Mouse (Mus musculus): ENCODE measurements around the gene Gm10272. TPM values are rescaled to one million over a fixed set of nuclear protein-coding genes. Genes with fewer than 3 reads are reported as not detected.

Gm10272 gene
- total and polyA plus RNA-seq, 3 experiments: not detected

- no peaks in the 10 kb centered on the region for H3K79me2 ChIP-seq (ENCODE audit: control insufficient read depth, insufficient read depth, low read length, poor library complexity)
- no peak for DNase-seq (ENCODE audit: low read depth, low spot score)
- no peaks in the 10 kb centered on the region for H3K4me1 ChIP-seq (ENCODE audit: control insufficient read depth in 1 of 2, insufficient read depth in 2 of 2, low read length in 2 of 2)
- H3K27ac ChIP-seq (ENCODE audit: control insufficient read depth, low read depth, low read length): no peak overlapping the region
- no peaks in the 10 kb centered on the region for H3K9me3 ChIP-seq (replicated peaks; ENCODE audit: insufficient read depth, low read length)
- no peaks in the 10 kb centered on the region for H3K36me3 ChIP-seq (ENCODE audit: control insufficient read depth in 1 of 2, insufficient read depth in 2 of 2, low read length in 2 of 2)
- no peaks in the 10 kb centered on the region for H3K27me3 ChIP-seq (ENCODE audit: control insufficient read depth in 1 of 2, insufficient read depth in 2 of 2, low read length in 2 of 2)
- H3K4me3 ChIP-seq (ENCODE audit: control insufficient read depth in 1 of 2, insufficient read depth in 1 of 2, low read depth in 2 of 2, low read length in 2 of 2): no peak overlapping the region
- no peak for TF ChIP-seq ZMIZ1 (IDR thresholded peaks at IDR 0.05; ENCODE audit: low read depth, low read length)
- TF ChIP-seq CTCF (IDR thresholded peaks at IDR 0.05 in 2 of 3, conservative IDR thresholded peaks at IDR 0.05 in 1 of 3; ENCODE audit: control insufficient read depth in 1 of 3, insufficient read depth in 1 of 3, low read depth in 2 of 3, low read length in 3 of 3, poor library complexity in 1 of 3, severe bottlenecking in 1 of 3): no peak
- no peak for TF ChIP-seq CHD1 (IDR thresholded peaks at IDR 0.05; ENCODE audit: low read depth, low read length)
- TF ChIP-seq CHD2 (IDR thresholded peaks at IDR 0.05; ENCODE audit: low read length): no peak
- no peak for TF ChIP-seq POLR2AphosphoS5 (IDR thresholded peaks at IDR 0.05; ENCODE audit: borderline replicate concordance, low read depth, low read length)
- no peak for TF ChIP-seq MAFK (IDR thresholded peaks at IDR 0.05; ENCODE audit: borderline replicate concordance, low read depth, low read length)
- no peak for TF ChIP-seq MAZ (IDR thresholded peaks at IDR 0.05; ENCODE audit: low read depth, low read length)
- no peak for TF ChIP-seq NRF1 (IDR thresholded peaks at IDR 0.05; ENCODE audit: insufficient read depth, low read depth, low read length, poor library complexity, severe bottlenecking)
- no peak for TF ChIP-seq SMC3 (IDR thresholded peaks at IDR 0.05; ENCODE audit: low read depth, low read length)
- no peak for TF ChIP-seq ZNF384 (IDR thresholded peaks at IDR 0.05; ENCODE audit: low read depth, low read length)
- TF ChIP-seq ELF1 (IDR thresholded peaks at IDR 0.05; ENCODE audit: low read depth, low read length): no peak
- TF ChIP-seq GATA1 (IDR thresholded peaks at IDR 0.05; ENCODE audit: low read depth, low read length): no peak
- no peak for TF ChIP-seq MEF2A (IDR thresholded peaks at IDR 0.05; ENCODE audit: extremely low read depth, insufficient replicate concordance, low read depth, low read length, poor library complexity, severe bottlenecking)
- no peak for TF ChIP-seq TBP (IDR thresholded peaks at IDR 0.05; ENCODE audit: low read depth, low read length)
- TF ChIP-seq ZC3H11A (IDR thresholded peaks at IDR 0.05; ENCODE audit: low read depth, low read length): no peak
- no peak overlapping the region for H3K9ac ChIP-seq (ENCODE audit: control insufficient read depth, low read depth, low read length, poor library complexity, severe bottlenecking)
Observed at GRCm38 (mm10) chr10:77663949-77664665, 42.3 kb upstream of the Gm10272 start.

- DNase-seq (ENCODE audit: low read depth, low spot score): no peak
- TF ChIP-seq TAL1 (IDR thresholded peaks at IDR 0.05; ENCODE audit: low read length) (no peak), USF1 (IDR thresholded peaks at IDR 0.05; ENCODE audit: low read depth, low read length) (no peak), MEF2A (IDR thresholded peaks at IDR 0.05; ENCODE audit: extremely low read depth, insufficient replicate concordance, low read depth, low read length, poor library complexity, severe bottlenecking) (no peak), MAFK (IDR thresholded peaks at IDR 0.05; ENCODE audit: borderline replicate concordance, low read depth, low read length) (no peak)
- Histone ChIP-seq H3K27me3 (ENCODE audit: control insufficient read depth in 1 of 2, insufficient read depth in 2 of 2, low read length in 2 of 2) (no peaks in the 10 kb centered on the region), H3K9ac (ENCODE audit: control insufficient read depth, low read depth, low read length, poor library complexity, severe bottlenecking) (no peak overlapping the region), H3K36me3 (ENCODE audit: control insufficient read depth in 1 of 2, insufficient read depth in 2 of 2, low read length in 2 of 2) (peaks cover 0 to 7% of the 10 kb centered on the region in 2 experiments; a peak in 2 of 4 replicates), H3K9me3 (replicated peaks; ENCODE audit: insufficient read depth, low read length) (no peaks in the 10 kb centered on the region), H3K79me2 (ENCODE audit: control insufficient read depth, insufficient read depth, low read length, poor library complexity) (no peaks in the 10 kb centered on the region), H3K27ac (ENCODE audit: control insufficient read depth, low read depth, low read length) (no peak overlapping the region), H3K4me1 (ENCODE audit: control insufficient read depth in 1 of 2, insufficient read depth in 2 of 2, low read length in 2 of 2) (peaks cover 0 to 11% of the 10 kb centered on the region in 2 experiments; a peak in 2 of 4 replicates), H3K4me3 (ENCODE audit: control insufficient read depth in 1 of 2, insufficient read depth in 1 of 2, low read depth in 2 of 2, low read length in 2 of 2) (no peak overlapping the region)
Observed at GRCm38 (mm10) chr10:77666342-77666741, 40.1 kb upstream of the Gm10272 start.
